Mouse (Mus musculus): ENCODE results near the gene Tmem218. TPM values are rescaled to one million over a fixed set of nuclear protein-coding genes. Genes with fewer than 3 reads are reported as not detected.

The Tmem218 gene
- total and polyA plus RNA-seq, 2 experiments from 2014 or later: 6.3 to 11.4 TPM

GRCm38 (mm10) chr9:37255149-37255888 is 47.3 kb downstream of the Tmem218 start, which contains the start of gene Slc37a2:
Gene Slc37a2, minus strand, starts transcription at chr9:37255738.
- WGBS: 3% methylated on average over 38 of the region's 38 CpGs
- H3K36me3 ChIP-seq (ENCODE audit: insufficient read depth, low read length): no peaks in the 10 kb centered on the region
- H3K9me3 ChIP-seq (ENCODE audit: low read length): no peaks in the 10 kb centered on the region
- peak within 1 kb of the TSS; percentile 41 for H3K4me3 ChIP-seq (ENCODE audit: low read length)
- DNase-seq (ENCODE audit: low spot score) (peak; percentile 68), ATAC-seq (peak; percentile 82)
- no peaks in the 10 kb centered on the region for H3K4me1 ChIP-seq (ENCODE audit: insufficient read depth, low read length)
- H3K27ac ChIP-seq: no peak within 1 kb of the TSS
- TF ChIP-seq CTCF (IDR thresholded peaks at IDR 0.05; ENCODE audit: low read depth): no peak
- H3K4me2 ChIP-seq (ENCODE audit: low read depth, low read length): peak within 1 kb of the TSS; percentile 82
- H3K27me3 ChIP-seq (ENCODE audit: insufficient read depth, low read length): 0 out of 2 replicates have a peak, but pooled peaks cover 3% of the 10 kb centered on the region
- peak within 1 kb of the TSS; percentile 42 for H3K9ac ChIP-seq (replicated peaks; ENCODE audit: low read length)

GRCm38 (mm10) chr9:37255889-37256225 is 47.8 kb downstream of the Tmem218 start:
- Histone ChIP-seq H3K9me3 (ENCODE audit: low read length) (no peaks in the 10 kb centered on the region), H3K27ac (no peak overlapping the region), H3K9ac (replicated peaks; ENCODE audit: low read length) (peak overlapping the region; percentile 42; the same call in 1 of the 2 replicates), H3K4me2 (ENCODE audit: low read depth, low read length) (peak overlapping the region; percentile 82), H3K4me3 (ENCODE audit: low read length) (peak overlapping the region; percentile 41), H3K27me3 (ENCODE audit: insufficient read depth, low read length) (0 out of 2 replicates have a peak, but pooled peaks cover 3% of the 10 kb centered on the region), H3K4me1 (ENCODE audit: insufficient read depth, low read length) (no peaks in the 10 kb centered on the region), H3K36me3 (ENCODE audit: insufficient read depth, low read length) (no peaks in the 10 kb centered on the region)
- peak; percentile 90 for DNase-seq (ENCODE audit: low spot score)
- peak; percentile 87 for TF ChIP-seq CTCF (IDR thresholded peaks at IDR 0.05; ENCODE audit: low read depth)
- 30% methylated on average over 7 of the region's 7 CpGs for WGBS
- peak; percentile 76 for ATAC-seq

- H3K9ac ChIP-seq (replicated peaks; ENCODE audit: low read length): no peak overlapping the region
- H3K27me3 ChIP-seq (ENCODE audit: insufficient read depth, low read length): no peaks in the 10 kb centered on the region
- 83% methylated on average over 2 of the region's 2 CpGs for WGBS
These were observed 58.6 kb downstream of the Tmem218 start for GRCm38 (mm10) chr9:37266622-37267021.

More at GRCm38 (mm10) chr9:37266622-37267021, 58.6 kb downstream of the Tmem218 start:
- no peak overlapping the region for H3K27ac ChIP-seq
- ATAC-seq (no peak), DNase-seq (ENCODE audit: low spot score) (no peak)
- H3K9me3 ChIP-seq (ENCODE audit: low read length): no peaks in the 10 kb centered on the region
- H3K4me2 ChIP-seq (ENCODE audit: low read depth, low read length): no peak overlapping the region
- no peaks in the 10 kb centered on the region for H3K36me3 ChIP-seq (ENCODE audit: insufficient read depth, low read length)
- no peak overlapping the region for H3K4me3 ChIP-seq (ENCODE audit: low read length)
- TF ChIP-seq CTCF (IDR thresholded peaks at IDR 0.05; ENCODE audit: low read depth): no peak
- H3K4me1 ChIP-seq (ENCODE audit: insufficient read depth, low read length): no peaks in the 10 kb centered on the region

Other genes starting within 250 kb of the Tmem218 start
- gene Pknox2, start 60.8 kb upstream of the Tmem218 start, total RNA-seq (2014; rRNA removed): 23.5 and 28.0 TPM in 2 replicates
- 20.6 and 22.2 TPM in 2 replicates for gene Pknox2, start 60.8 kb upstream of the Tmem218 start, polyA plus RNA-seq (2015; fragmentation: Nextera tagmentation; extraction: Ambion mirVana)
- gene Slc37a2, start 47.5 kb downstream of the Tmem218 start, total RNA-seq (2014; rRNA removed): 2.6 and 4.7 TPM in 2 replicates
- gene Slc37a2, start 47.5 kb downstream of the Tmem218 start, polyA plus RNA-seq (2015; fragmentation: Nextera tagmentation; extraction: Ambion mirVana): 2.4 and 3.4 TPM in 2 replicates
- 5.5 and 6.9 TPM in 2 replicates for gene Ccdc15, start 140.2 kb downstream of the Tmem218 start, total RNA-seq (2014; rRNA removed)
- 7.1 and 7.4 TPM in 2 replicates for gene Ccdc15, start 140.2 kb downstream of the Tmem218 start, polyA plus RNA-seq (2015; fragmentation: Nextera tagmentation; extraction: Ambion mirVana)
- gene Hepacam, start 159.1 kb downstream of the Tmem218 start, total RNA-seq (2014; rRNA removed): 40.5 and 45.9 TPM in 2 replicates
- 69.2 and 74.4 TPM in 2 replicates for gene Hepacam, start 159.1 kb downstream of the Tmem218 start, polyA plus RNA-seq (2015; fragmentation: Nextera tagmentation; extraction: Ambion mirVana)
- gene Robo4, start 193.7 kb downstream of the Tmem218 start, total RNA-seq (2014; rRNA removed): 12.5 and 13.1 TPM in 2 replicates
- 3.6 and 4.5 TPM in 2 replicates for gene Robo4, start 193.7 kb downstream of the Tmem218 start, polyA plus RNA-seq (2015; fragmentation: Nextera tagmentation; extraction: Ambion mirVana)
- 2.0 and 2.8 TPM in 2 replicates for gene Robo3, start 225.0 kb downstream of the Tmem218 start, total RNA-seq (2014; rRNA removed)
- gene Robo3, start 225.0 kb downstream of the Tmem218 start, polyA plus RNA-seq (2015; fragmentation: Nextera tagmentation; extraction: Ambion mirVana): 1.5 and 1.6 TPM in 2 replicates